Mouse (Mus musculus) left cerebral cortex, postnatal 36 days (tissue): ENCODE measurements around the gene Selenoh. TPM values are rescaled to one million over a fixed set of nuclear protein-coding genes. Genes with fewer than 3 reads are reported as not detected.
"Not testable (repeated sequence)": the region's sequence is repeated elsewhere in the genome, so short reads cannot be mapped to it uniquely, and the experiment has no call there.

Experiments
- DNase-seq, 2 experiments: peaks; one replicate each; pipeline ENCODE4 v3.0.0; 2021 to 2022; ENCODE audit warnings: low spot score in 2 of 2, mixed read lengths in 1 of 2
- intact Hi-C: fragments of 180-260 bp; cut with DNase I; formaldehyde crosslinking; loops from one replicate; pipeline ENCODE4 v1.15.1; 2025
- total RNA-seq, 2 experiments: library from RNA; stranded (reverse); gene quantifications; 2 replicates each; pipeline ENCODE4 v1.2.3; 2021

Gene Selenoh
- total RNA-seq, 2 experiments from 2014 or later: 35.5 to 41.2 TPM

DNA sequence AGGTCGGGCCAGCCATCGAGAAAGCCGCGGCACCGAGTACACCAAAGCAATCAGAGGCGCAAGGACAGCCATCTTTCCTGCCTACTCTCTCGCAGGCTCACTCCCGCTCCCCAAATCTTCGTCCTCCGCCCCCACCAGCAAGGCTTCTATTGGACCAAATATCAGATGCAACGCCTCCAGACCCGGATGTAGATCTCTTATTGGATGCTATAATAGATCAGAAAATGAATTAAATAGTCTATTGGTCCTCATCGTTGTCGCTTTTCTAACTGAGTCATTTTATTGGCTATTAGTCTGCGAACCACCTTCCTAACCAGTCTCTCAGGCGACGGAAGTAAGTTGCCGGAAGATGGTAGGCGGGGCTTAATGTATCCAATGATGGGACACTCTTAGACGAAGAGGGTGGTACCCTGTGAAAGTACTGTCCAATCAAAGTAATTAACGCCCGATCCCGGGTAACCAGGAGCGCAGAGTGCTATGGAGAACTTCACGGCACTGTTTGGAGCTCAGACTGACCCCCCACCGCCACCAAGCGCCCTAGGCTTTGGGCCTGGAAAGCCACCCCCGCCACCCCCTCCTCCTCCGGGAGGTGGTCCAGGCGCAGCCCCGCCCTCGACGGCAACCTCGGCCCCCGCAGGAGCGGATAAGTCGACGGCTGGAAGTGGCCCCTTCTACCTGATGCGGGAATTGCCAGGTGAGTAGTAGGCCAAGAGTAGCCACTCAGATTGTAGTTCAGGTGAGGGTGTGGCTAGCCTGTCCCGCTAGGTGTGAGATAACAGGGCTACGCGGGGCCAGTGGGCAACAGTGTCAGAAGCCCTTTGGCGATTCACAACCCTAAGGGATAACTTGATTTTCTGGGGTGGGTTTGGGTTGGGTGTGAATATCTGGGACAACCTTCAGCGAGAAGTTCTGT lies 7.7 kb upstream of the Selenoh start, which contains the start of the genes Gm28635 and Med19:
Gene Gm28635, minus strand, starts transcription at position 74 of the 913 bp plus-strand sequence.
Gene Med19, plus strand, starts transcription at position 435 of the 913 bp plus-strand sequence.
- intact Hi-C loops: loop anchor here (5.0 kb wide), 1 partner anchor 34 kb away; no protein-coding TSS in a partner anchor
- peak; percentile 89 to 90 for DNase-seq

DNA sequence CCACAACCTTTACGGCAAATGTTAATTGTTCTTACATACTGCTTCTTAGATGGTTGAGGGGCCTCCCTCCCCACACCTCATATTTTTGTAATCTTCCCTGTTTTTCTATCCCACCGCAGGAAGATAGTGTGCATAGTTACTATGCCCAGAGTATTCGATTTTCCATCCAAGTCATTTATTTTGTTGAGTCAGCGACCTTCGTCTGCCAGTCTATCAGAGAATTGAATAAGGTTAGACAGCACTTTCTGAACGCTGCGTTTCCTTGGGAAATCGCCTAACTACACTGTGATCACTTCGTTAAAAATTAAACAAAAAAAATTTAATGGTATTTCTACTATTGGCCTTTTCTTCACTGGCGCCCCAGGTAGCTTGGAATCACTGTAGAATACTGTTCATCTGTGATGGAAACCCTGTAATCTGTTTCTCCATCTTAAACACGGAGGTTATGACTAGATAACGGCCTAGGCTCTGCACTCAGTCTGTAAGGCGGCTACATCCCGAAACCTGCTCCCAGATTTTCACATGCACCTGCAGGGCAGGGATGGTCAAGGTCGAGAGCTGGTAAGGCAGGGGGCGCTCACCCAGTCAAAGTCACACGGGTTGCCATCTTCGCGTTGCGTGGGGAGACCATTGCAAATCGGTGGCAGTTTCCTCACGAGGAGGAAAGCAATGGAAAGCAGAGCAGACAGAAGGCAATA lies 6.8 kb upstream of the Selenoh start:
- DNase-seq: no peak
- intact Hi-C loops: loop anchor here (5.0 kb wide), 1 partner anchor 35 kb away; no protein-coding TSS in a partner anchor

DNA sequence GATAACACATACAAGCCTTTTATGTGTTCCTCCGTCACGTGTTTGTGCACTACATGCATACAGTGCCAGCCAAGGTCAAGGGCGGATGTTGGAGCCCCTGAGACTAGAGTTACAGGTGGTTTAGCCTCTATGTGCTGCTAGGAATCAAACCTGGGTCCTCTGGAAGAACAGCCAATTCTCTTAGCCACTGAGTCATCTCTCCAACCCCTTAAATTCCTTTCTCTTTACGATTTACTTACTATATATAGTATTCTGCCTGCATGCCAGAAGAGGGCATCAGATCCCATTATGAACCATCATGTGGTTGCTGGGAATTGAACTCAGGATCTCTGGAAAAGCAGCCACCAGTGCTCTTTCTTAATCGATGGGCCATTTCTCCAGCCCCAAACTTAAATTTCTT lies 965 bp upstream of the Selenoh start:
- intact Hi-C loops: not testable (repeated sequence)

DNA sequence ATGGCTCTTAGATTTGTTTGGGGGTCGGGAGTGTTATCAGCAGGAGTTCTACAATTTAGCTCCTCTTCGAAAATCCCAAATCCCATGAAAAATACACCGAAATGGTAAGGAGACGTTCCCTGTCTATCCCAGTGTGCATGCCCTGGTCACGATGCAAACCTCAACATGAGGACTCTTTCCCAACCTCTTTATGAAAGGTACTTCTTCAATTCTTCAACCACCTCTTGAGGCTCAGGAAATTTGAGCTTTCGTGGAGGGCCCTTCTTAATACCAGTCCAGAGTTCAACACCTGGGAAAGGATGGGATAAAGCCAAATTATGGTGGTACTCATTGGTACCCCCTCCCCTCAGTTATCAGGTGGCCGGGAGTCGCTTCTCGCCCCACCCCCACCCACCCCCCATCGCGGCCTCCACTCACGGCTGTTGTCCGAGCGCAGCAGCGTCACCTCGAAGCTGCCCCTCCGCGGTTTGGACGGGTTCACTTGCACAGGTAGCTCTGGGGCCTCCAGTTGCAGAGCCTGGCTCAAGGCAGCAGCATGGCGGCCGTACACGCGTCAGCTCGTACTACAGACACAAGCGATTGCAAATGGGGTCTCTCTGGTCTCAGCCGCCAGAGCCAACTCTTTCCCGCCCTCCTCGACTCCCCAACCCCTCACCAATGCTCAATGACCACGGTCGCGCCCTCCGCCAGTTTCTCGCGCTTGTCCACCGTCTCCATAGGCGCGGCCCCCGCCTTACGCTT lies 572 bp downstream of the Selenoh start:
- intact Hi-C loops: no loop called here

More for the DNA sequence above, 965 bp upstream of the Selenoh start:
- not testable (repeated sequence) for DNase-seq

DNA sequence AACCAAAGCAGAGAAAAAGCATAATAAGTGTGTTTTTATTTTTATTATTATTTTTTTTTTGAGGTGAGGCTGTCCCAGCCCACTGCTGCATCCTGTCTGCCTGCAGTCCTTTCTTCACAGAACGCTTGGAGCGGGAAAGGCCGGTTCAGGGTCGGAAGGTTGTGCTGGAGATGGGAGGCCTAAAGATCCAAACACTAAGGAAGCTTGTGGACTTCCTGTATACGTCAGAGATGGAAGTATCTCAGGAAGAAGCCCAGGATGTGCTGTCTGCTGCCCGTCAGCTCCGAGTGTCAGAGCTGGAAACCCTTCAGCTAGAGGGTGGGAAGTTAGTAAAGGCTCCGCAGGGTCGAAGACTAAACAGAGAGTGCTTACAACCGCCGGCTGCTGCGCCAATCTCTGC lies 4.5 kb downstream of the Selenoh start:
- no peak for DNase-seq
- intact Hi-C loops: no loop called here

More for the DNA sequence above, 572 bp downstream of the Selenoh start:
- DNase-seq: no peak

DNA sequence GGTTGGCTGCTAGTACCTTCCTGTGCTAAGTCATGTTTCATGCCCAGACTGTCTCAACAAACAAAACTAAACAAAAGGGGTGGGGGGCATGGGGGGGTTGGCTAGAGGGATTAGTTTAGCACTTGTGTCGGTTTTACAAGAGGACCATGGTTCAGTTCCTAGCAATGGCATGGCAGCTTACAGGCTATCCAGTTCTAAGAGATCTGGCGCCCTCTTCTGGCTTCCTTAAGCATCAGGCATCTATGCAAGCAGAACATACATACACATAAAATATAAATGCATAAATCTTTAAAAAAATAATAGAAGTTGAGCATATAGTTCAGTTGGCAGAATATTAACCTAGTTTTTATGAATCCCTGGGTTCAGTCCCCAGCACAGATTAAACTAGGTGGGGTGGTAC lies 7.7 kb downstream of the Selenoh start:
- intact Hi-C loops: no loop called here
- no peak for DNase-seq

DNA sequence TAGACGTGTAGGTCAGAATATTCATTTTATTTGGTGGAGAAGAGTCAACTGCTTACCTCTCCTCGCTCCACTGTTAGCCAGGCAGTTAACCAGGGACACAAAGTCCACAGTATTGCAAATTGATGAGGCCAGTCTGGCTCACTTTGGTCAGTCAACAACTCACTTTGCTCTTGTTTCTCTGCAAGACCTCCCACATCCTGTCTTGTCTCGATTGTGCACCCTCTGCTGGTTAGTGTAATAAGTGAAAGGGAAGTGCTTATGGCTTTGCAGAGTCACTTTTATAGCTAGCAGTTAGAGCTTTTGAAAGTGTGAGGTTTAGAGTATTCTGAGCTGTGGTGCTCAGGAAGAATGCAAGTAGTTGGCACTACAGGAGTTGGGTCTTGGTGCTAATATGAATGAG lies 10.3 kb downstream of the Selenoh start:
- no peak for DNase-seq
- intact Hi-C loops: loop anchor here (2.0 kb wide), 1 partner anchor 205 kb away; no protein-coding TSS in a partner anchor

DNA sequence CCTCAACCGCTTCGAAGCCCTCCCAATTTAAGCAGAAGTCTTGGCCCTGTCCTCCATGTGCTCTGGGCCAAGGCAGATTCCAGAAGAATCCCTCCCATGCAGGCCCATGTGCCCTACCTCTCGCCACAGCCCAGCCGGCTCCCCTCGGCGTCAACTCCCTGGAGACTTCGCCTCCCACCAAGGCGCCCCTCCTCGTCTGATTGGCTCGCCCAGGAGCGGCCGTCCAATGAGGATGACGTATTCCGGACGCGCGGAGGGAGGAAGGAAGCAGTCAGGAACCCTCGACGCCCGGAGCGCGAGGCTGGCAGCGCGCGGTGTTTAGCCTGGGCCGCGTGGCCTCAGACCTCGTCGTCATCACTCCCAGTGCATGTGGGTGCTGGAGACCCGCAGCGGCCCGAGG lies 11.8 kb downstream of the Selenoh start, which contains the start of gene Btbd18:
Gene Btbd18, plus strand, starts transcription at position 274 of the 400 bp plus-strand sequence.
- intact Hi-C loops: no loop called here

DNA sequence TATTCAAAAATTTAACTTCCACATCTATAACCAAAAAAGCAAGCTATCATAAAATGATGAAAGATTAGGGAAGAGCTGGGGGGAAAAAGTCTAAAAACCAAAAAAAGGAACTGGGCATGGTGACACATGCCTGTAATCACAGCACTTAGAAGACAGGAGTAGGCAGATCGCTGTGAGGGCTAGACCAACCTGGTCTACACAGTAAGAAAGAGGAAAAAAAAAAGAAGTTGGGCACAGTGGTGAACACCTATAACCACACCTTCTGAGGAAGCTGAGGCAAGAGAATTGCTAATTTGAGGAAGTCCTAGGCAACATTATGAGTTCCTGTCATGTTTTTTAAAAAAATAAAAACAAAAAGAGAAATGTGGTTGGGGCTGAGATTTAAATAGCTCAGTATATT lies 14.7 kb downstream of the Selenoh start:
- intact Hi-C loops: no loop called here
- no peak for DNase-seq

More for the DNA sequence above, 11.8 kb downstream of the Selenoh start, which contains the start of gene Btbd18:
- no peak for DNase-seq

DNA sequence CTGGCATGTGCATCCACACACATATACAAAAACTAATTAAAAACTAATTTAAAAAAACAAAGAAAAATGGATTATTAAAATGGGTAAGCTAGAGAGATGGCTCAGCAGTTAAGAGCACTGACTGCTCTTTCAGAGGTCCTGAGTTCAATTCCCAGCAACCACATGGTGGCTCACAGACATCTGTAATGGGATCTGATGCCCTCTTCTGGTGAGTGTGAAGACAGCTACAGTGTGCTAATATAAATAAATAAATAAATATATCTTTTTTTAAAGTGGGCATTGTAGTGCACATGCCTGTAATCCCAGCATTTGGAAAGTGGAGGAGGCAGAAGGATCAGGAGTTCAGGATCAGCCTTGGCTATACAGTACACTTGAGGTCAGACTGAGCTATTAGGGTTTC lies 17.2 kb downstream of the Selenoh start:
- intact Hi-C loops: loop anchor here (5.0 kb wide), 1 partner anchor 36 kb away; no protein-coding TSS in a partner anchor
- DNase-seq: no peak

DNA sequence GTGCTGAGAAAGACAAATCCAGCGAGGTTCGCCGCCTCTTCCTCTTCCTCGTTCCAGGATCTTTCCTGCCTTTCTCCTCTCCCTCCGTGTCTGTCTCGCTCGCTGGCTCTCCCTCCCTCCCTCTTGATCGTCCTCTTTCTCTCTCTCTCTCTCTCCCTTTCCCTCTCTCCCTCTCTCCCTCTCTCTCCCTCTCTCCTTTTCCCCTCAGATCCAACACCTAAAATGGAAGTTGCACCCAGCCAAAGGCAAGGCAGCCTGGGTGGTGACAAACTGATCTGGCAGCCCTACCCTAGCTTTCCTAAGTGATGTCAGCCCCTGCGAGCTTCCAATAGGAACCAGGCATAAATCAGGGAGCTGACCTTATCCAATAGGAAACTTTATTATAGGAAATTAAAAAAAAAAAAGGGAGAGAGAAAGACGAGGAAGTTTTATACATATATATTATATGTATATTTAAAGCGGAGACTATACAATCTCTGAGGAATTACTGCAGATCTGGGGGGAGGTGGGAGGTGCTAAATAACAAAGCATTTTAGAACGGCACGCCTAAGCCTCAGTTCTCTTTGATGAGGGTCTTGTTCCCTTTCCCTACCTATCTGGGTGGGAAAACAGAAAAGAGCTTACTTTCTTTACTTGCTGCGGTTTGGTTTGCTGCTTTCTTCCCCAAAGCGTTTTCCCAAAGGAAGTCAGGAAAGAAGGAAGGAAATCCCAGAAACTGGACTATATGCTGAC lies 19.9 kb downstream of the Selenoh start, which contains the start of gene Ctnnd1:
Gene Ctnnd1, minus strand, starts transcription at position 302 of the 732 bp plus-strand sequence.
- peak; percentile 85 to 88 for DNase-seq
- intact Hi-C loops: loop anchor here (5.0 kb wide), 1 partner anchor 33 kb away; no protein-coding TSS in a partner anchor

DNA sequence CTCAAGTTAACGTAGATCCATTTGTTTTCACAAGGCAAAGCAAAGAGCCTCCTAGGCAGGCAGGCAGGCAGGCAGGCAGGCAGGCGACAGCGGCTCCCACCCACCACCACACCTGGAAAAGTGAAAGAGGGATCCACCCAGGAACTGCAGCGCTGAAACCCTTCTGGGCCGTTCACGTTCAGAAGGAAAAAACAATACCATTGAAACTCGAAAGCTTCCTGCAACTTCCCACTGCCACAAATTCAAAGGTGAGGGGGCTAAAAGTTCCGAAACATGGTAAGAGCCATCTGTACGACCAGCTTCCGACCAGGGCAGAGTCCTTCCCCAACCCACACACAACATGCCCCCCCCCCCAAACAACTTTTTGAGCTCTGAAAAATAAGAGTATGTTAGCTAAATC lies 20.9 kb downstream of the Selenoh start:
- no peak for DNase-seq
- intact Hi-C loops: loop anchor here (2.0 to 5.0 kb wide), 2 partner anchors 15 to 32 kb away; no protein-coding TSS in a partner anchor

DNA sequence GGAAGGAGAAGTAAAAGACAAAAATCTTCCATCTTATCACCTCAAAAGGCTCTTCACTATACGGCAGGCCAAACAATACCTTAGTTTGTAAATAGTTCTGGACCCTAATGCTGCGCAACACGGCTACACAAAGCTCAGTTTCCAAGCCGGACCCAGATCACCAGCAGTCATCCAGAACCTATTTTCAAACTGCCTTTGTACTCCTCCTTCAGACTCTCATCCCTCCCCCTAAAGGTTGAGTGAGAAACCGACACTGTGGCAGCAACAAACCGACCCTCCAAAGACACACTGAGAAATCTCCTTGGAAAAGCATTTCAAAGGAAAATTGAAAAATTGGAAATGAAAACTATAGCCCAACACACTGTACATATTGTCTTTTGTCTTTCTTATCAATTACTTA lies 22.2 kb downstream of the Selenoh start:
- DNase-seq: no peak
- intact Hi-C loops: loop anchor here (2.0 kb wide), 1 partner anchor 14 kb away; no protein-coding TSS in a partner anchor

DNA sequence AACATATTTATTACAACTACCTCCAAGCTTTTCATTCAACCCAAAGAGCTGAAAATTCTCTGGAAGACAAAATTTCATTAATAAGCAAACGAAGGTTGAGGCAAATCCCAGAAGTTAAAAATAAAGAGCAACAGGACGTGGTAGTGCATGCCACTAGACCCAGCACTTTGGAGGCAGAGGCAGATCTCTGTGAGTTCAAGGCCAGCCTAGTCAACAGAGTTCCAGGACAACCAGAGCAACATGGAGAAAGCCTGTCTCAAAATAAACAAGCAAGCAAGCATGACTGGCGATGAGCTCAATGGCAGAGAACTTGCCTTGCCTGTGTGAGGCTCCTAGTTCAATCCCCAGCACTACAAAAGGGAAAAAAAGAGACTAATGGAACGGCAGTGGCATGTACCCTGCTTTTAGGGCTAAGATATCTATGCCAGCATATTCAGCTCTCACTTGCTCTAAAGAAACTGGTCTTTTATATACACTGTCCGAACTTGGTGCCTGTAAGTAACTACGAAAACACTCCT lies 23.5 kb downstream of the Selenoh start:
- DNase-seq: no peak
- intact Hi-C loops: no loop called here

DNA sequence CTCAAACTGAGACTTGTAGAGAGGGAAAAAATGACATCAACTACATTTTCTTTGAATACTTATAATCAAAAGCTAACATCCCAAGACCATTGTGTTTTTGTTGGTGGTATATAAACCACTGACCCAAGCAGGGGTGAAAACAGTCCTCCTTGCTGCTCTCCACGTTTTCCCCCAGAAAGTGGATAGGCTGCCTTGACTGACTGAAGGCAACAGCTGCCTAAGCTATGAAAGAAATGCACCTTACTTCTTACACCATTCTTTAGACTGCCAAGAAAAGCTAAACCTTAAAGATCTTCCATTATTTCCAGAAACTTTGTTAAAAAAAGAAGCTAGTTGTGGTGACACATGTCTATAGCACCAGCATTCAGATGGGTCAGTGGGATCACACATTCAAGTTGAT lies 24.4 kb downstream of the Selenoh start:
- intact Hi-C loops: no loop called here
- DNase-seq: no peak

DNA sequence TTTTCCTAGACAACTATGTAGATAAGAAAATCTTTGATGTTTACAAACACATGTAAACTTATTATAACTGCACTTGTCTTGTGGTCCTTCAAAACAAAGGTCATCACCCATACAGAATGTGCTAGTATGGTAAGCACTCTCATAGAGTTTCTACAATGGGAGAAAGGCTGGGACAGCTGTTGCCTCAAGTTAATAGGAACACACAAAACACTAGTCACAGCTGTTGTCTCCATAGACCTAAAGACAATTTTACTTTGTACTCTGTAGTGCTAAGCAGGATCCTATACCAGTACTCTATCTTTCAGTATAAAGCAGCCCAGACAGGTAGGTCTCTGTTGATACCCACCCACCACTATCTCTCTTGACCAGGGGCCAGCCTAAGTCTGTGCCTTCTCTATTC lies 29.7 kb downstream of the Selenoh start:
- no peak for DNase-seq
- intact Hi-C loops: no loop called here

DNA sequence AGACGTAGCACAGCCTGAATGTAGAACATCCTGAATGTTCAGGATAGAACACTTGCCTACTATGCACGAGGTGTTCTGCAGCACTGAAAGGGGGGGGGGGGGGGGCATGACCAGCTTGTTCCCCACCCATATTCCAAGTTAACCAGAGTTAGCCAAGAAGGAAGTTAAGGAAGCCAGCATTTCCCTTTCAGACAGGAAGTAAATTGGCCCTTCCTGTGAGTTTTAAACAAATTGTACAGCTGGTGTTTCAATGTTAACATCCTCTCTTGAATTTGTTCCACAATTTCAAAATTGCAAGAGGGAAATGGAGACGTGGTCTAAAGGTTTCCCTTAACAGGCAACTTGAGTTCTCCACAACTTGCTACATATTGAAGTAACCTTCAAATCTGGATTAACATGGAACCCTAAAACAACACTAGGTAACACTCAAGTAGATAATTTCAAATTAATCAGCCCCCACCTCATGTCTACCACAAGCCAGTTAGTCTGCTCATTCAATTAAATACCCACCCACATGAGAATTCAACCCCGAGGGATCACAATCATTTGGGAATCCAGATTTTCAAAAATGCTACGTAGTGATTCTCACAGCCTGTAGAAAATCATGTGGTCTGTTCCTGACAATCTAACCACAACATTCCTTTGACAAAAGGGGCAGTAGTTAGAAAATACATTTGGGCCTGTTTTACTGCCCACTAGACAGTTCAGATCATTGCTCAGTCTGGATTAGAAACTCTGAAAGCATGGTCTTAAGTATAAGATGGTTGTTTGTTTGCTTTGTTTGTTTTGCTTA lies 31.9 kb downstream of the Selenoh start:
- intact Hi-C loops: no loop called here
- DNase-seq: no peak
